Mouse (Mus musculus) kidney, adult 11 months (tissue): Measurements from ENCODE around the gene Lepr.
"Not testable (repeated sequence)": the region's sequence is repeated elsewhere in the genome, so short reads cannot be mapped to it uniquely, and the experiment has no call there.

ENCODE experiments used
- DNase-seq: peaks from one replicate; pipeline ENCODE4 v3.0.0; 2022

Gene Lepr

GRCm38 (mm10) chr4:101718991-101719580 lies 1.9 kb downstream of the Lepr start:
- no peak for DNase-seq

DNA sequence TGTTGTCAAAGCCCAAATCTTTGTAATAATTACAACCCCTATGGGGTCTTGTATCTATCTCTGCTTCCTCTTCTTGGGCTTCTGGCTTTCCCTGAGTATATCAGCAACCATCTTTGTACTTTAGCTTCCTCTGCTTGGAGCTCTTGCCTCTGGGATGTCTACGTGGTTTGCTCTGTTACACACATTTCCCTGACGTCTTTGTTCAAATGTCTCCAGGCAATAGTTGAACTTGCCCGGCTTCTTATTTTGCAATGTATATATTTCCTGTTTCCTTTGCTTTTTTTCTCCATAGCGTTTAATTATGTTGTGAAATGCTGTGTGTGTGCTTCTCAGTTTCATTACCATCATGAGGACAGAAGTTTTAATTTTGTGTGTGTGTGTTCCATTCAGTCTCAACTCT lies 4.5 kb downstream of the Lepr start:
- no peak for DNase-seq

DNA sequence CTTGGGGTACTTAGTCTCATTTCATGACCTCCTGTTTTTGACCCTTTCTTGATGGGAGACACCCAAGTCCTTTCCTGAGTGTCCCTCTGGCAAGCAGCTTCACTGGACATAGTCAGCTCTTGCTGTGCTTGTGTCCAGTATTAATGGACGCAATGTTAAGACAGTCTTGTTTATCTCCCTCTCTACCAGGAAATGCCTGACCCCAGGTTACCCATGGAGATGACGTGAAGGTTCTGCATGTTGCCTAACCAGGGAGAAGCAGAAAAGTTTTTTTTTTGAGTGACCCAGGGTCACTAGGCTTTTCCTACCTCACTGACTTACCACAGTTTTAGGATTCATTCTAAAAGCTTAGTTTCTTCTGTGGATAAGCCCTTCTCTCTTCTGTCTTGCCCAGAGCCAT lies 24.8 kb downstream of the Lepr start:
- DNase-seq: peak; percentile 9

DNA sequence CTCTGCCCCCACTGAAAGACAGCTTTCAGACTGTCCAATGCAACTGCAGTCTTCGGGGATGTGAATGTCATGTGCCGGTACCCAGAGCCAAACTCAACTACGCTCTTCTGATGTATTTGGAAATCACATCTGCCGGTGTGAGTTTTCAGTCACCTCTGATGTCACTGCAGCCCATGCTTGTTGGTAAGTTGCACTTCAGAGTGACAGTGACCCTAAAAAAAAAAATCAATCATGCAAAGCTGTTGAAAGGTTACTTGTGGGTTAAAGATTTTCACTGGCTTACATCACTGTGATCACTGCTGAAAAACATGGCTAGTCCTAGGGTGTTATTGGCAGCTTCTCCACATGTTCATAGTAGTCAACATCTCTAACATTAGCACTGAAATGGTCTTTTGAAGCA lies 28.3 kb downstream of the Lepr start:
- no peak for DNase-seq

DNA sequence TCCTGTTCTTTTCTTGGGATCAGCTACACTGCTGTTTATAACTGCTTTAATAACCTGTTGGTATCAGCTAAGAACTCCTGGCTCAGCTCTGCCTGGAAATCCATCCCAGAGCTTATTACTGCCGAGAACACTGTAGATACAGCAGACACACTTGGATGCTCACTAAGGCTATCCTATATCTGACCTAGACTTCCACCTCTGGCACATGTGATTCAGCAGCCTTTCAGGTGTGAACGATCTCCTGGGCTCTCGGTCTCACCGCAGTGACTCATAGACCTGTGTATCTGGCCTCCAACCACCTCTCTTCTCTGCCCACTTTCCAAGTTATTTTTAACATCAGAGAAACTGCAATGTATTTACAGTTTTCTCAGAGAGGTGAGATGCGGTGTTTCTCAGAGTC lies 43.3 kb downstream of the Lepr start:
- no peak for DNase-seq

DNA sequence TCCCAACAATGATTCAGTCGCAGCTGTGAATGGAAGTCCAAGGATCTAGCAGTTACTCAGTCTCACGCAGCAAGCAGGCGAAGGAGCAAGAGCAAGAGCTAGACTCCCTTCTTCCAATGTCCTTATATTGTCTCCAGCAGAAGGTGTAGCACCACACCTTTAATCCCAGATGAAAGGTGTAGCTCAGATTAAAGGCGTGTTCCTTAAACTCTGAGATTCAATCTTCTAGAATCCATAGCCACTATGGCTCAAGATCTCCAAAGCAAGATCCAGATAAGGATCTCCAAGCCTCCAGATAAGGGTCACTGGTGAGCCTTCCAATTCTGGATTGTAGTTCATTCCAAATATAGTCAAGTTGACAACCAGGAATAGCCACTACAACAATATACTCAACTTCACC lies 126.7 kb downstream of the Lepr start, which contains the start of gene B020004J07Rik:
B020004J07Rik (minus strand) TSS at position 101 of the 400 bp plus-strand sequence.
- DNase-seq: not testable (repeated sequence)

DNA sequence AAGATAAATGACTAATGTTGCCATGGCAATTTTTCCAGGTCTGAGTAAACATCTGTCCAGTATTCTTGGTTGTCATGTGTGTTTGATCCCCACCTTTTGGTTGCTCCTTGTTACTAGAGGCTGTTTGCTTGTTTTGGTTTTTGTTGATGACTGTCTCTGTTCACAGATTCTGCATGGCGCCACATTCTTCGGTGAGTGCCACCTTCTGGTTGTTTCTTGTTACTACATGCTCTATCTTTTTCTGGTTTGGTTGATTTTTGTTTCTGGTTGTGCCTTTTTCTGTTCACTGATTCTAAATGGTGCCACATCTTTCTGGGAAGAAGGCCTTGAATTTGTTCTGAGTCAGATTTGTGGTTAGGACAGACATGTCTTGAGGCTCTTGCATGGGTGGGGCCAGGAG lies 133.7 kb downstream of the Lepr start:
- no peak for DNase-seq

- DNase-seq: peak; percentile 14
Observed at GRCm38 (mm10) chr4:101860873-101861272, 143.7 kb downstream of the Lepr start.

GRCm38 (mm10) chr4:101862289-101862688 lies 145.1 kb downstream of the Lepr start:
- DNase-seq: no peak
